24 mouse cellular contexts compared by ENCODE assay signal in the genomic region with DNA sequence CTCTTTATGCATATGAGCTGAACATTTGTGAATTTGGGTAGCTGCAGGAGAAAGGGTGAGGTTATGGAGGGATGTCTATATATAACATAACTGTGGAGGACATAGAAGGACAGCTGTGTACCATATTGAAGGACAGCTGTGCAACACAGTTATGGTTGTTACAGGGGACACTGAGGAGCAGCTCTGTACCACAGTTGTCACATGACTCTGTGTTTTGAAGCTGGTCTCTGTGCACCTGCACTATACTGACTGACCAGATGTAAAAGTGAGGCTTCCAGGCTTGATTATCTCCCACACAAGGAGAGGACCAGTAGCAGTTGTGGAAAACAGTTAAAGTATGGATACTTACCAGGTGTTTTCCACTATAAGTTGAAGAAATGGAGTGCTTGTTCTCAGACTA. TPM values are rescaled to one million over a fixed set of nuclear protein-coding genes. Genes with fewer than 3 reads are reported as not detected.
DNase-seq lines count a peak whose midpoint lies in the region; ATAC-seq and TF ChIP-seq lines count a peak whose summit lies in the region.
"Had no signal": no experiment of that assay in that cellular context is flagged by ENCODE, and none has a peak within 500 bp of the region (broad histone marks: within the 10 kb centered on the region; RNA-seq: fewer than 3 reads in every experiment).

No protein-coding gene starts in this region.

- no peak for TF ChIP-seq CTCF in heart, adult 2 months (IDR thresholded peaks at IDR 0.05)
- TF ChIP-seq CTCF in liver, postnatal 0 days (IDR thresholded peaks at IDR 0.05; ENCODE audit: low read depth), result no peak

- 0 out of 2 replicates have a peak, but pooled peaks have one; percentile 48 for ATAC-seq in limb, embryonic 13.5 days (ENCODE audit: low FRiP score, low read depth)
- ATAC-seq in liver, embryonic 11.5 days (replicated peaks; ENCODE audit: low FRiP score), result peak; percentile 51; the same call in 1 of the 2 replicates
- no peak for ATAC-seq in liver, postnatal 0 days
- ATAC-seq: activated CD4-positive, CD25-positive, alpha-beta regulatory T cell, adult 4 months; CD4-positive, CD25-positive, alpha-beta regulatory T cell, adult 4 months; Patski had no signal

- H3K4me3 ChIP-seq in heart, adult 2 months, result no peak overlapping the region
- H3K4me3 ChIP-seq in limb, embryonic 13.5 days, result no peak overlapping the region
- H3K4me3 ChIP-seq in limb, embryonic 10.5 days, result no peak overlapping the region
- no peak overlapping the region for H3K4me3 ChIP-seq in liver, embryonic 11.5 days (ENCODE audit: low read depth, low read length)
- H3K4me3 ChIP-seq in liver, postnatal 0 days (ENCODE audit: low read depth, low read length), result no peak overlapping the region

- no peaks in the 10 kb centered on the region for H3K9me3 ChIP-seq in limb, embryonic 13.5 days
- H3K9me3 ChIP-seq in limb, embryonic 10.5 days (replicated peaks), result no peaks in the 10 kb centered on the region
- no peaks in the 10 kb centered on the region for H3K9me3 ChIP-seq in liver, embryonic 11.5 days (ENCODE audit: control insufficient read depth, low read length)
- H3K9me3 ChIP-seq in liver, postnatal 0 days (ENCODE audit: low read length), result no peaks in the 10 kb centered on the region

- intact Hi-C loops in heart, adult 2 months (cut with DNase I), result no loop called here

- no peaks in the 10 kb centered on the region for H3K27me3 ChIP-seq in heart, adult 2 months (ENCODE audit: control insufficient read depth, insufficient read depth, low read length)
- H3K27me3 ChIP-seq in limb, embryonic 13.5 days, result no peaks in the 10 kb centered on the region
- H3K27me3 ChIP-seq in limb, embryonic 10.5 days (ENCODE audit: low read depth, poor library complexity, severe bottlenecking), result no peaks in the 10 kb centered on the region
- no peaks in the 10 kb centered on the region for H3K27me3 ChIP-seq in liver, embryonic 11.5 days (replicated peaks; ENCODE audit: control insufficient read depth, insufficient read depth, low read length)
- H3K27me3 ChIP-seq in liver, postnatal 0 days (ENCODE audit: insufficient read depth, low read length), result no peaks in the 10 kb centered on the region
- H3K27me3 ChIP-seq: CH12.LX, Patski had no signal

- H3K79me2 ChIP-seq in heart, adult 2 months (replicated peaks; ENCODE audit: control insufficient read depth, insufficient read depth, low read length), result no peaks in the 10 kb centered on the region

- no peak overlapping the region for H3K27ac ChIP-seq in heart, adult 2 months
- H3K27ac ChIP-seq in limb, embryonic 13.5 days, result no peak overlapping the region
- no peak overlapping the region for H3K27ac ChIP-seq in limb, embryonic 10.5 days
- no peak overlapping the region for H3K27ac ChIP-seq in liver, embryonic 11.5 days (ENCODE audit: low read depth, low read length)
- no peak overlapping the region for H3K27ac ChIP-seq in liver, postnatal 0 days (ENCODE audit: low read depth)

- no peak overlapping the region for H3K9ac ChIP-seq in heart, adult 2 months (ENCODE audit: low read depth, low read length)
- no peak overlapping the region for H3K9ac ChIP-seq in limb, embryonic 13.5 days
- H3K9ac ChIP-seq in liver, embryonic 11.5 days (ENCODE audit: low read depth, low read length), result no peak overlapping the region
- H3K9ac ChIP-seq in liver, postnatal 0 days (replicated peaks), result no peak overlapping the region

- H3K4me1 ChIP-seq in heart, adult 2 months (ENCODE audit: control insufficient read depth, insufficient read depth, low read length), result no peaks in the 10 kb centered on the region
- no peaks in the 10 kb centered on the region for H3K4me1 ChIP-seq in limb, embryonic 13.5 days
- no peaks in the 10 kb centered on the region for H3K4me1 ChIP-seq in limb, embryonic 10.5 days
- H3K4me1 ChIP-seq in liver, embryonic 11.5 days (replicated peaks; ENCODE audit: control insufficient read depth, insufficient read depth, low read length), result no peaks in the 10 kb centered on the region
- H3K4me1 ChIP-seq in liver, postnatal 0 days (ENCODE audit: insufficient read depth), result no peaks in the 10 kb centered on the region

- peak; percentile 67 for DNase-seq in heart, adult 11 months
- DNase-seq in heart, adult 2 months, result no peak
- no peak for DNase-seq in limb, embryonic 10.5 days (ENCODE audit: low spot score)
- DNase-seq in liver, embryonic 11.5 days (ENCODE audit: low spot score), result no peak
- DNase-seq in liver, postnatal 0 days, result no peak
- DNase-seq: adrenal gland, adult 2 months; adrenal gland, adult 8-10 months; adrenal gland, postnatal 10 days; adrenal gland, postnatal 14 days; adrenal gland, postnatal 25 days; adrenal gland, postnatal 36 days; B cell, adult 2 months; cerebellum, adult 11 months; cerebellum, adult 11-12 months; cerebellum, adult 18-20 months had no signal

- no peak overlapping the region for H3K4me2 ChIP-seq in limb, embryonic 13.5 days (replicated peaks)
- no peak overlapping the region for H3K4me2 ChIP-seq in liver, embryonic 11.5 days
- H3K4me2 ChIP-seq in liver, postnatal 0 days (ENCODE audit: low read depth, low read length), result no peak overlapping the region

- TF ChIP-seq POLR2A in heart, adult 2 months (IDR thresholded peaks at IDR 0.05; ENCODE audit: insufficient read depth, low read depth, low read length), result no peak

- no peak for TF ChIP-seq EP300 in heart, adult 2 months (IDR thresholded peaks at IDR 0.05; ENCODE audit: insufficient read depth, low read depth, low read length)
- TF ChIP-seq EP300 in liver, postnatal 0 days (IDR thresholded peaks at IDR 0.05; ENCODE audit: low read depth), result no peak

- H3K36me3 ChIP-seq in heart, adult 2 months (ENCODE audit: control insufficient read depth, insufficient read depth, low read length), result no peaks in the 10 kb centered on the region
- no peaks in the 10 kb centered on the region for H3K36me3 ChIP-seq in limb, embryonic 13.5 days
- no peaks in the 10 kb centered on the region for H3K36me3 ChIP-seq in limb, embryonic 10.5 days
- no peaks in the 10 kb centered on the region for H3K36me3 ChIP-seq in liver, embryonic 11.5 days (ENCODE audit: control insufficient read depth, insufficient read depth, low read length)
- H3K36me3 ChIP-seq in liver, postnatal 0 days (replicated peaks; ENCODE audit: insufficient read depth, low read length), result no peaks in the 10 kb centered on the region
- H3K36me3 ChIP-seq: G1E had no signal

RNA-seq across cellular contexts. Expression of a gene that starts 43.3 kb away (rescaled TPM):
- under 1 TPM in 1 of 2 experiments, not detected in 1; 0.11 TPM for total RNA-seq in heart, adult 2 months (2021)
- polyA plus RNA-seq in heart, adult 2 months (2012; rRNA removed), result not detected in 2 replicates
- polyA plus RNA-seq in limb, embryonic 13.5 days (2015; fragmentation: Nextera tagmentation; extraction: Ambion mirVana), result 1.2 and 1.4 TPM in 2 replicates
- 0.14 and 0.20 TPM in 2 replicates for polyA plus RNA-seq in limb, embryonic 10.5 days (2016; fragmentation: Nextera tagmentation; extraction: Ambion mirVana)
- polyA plus RNA-seq in liver, embryonic 11.5 days (2014; fragmentation: Nextera tagmentation; extraction: Ambion mirVana), result 0.16 and 0.22 TPM in 2 replicates
- 0.01 TPM in 1 of 2 replicates, not detected in the other for polyA plus RNA-seq in liver, postnatal 0 days (2015; fragmentation: Nextera tagmentation; extraction: Ambion mirVana)
- total RNA-seq: CH12.LX, ES-E14, MEL had no signal
- polyA plus RNA-seq: adrenal gland, adult 2 months; C2C12; G1E had no signal
